11 mouse cellular contexts compared by ENCODE assay signal in the genomic region with DNA sequence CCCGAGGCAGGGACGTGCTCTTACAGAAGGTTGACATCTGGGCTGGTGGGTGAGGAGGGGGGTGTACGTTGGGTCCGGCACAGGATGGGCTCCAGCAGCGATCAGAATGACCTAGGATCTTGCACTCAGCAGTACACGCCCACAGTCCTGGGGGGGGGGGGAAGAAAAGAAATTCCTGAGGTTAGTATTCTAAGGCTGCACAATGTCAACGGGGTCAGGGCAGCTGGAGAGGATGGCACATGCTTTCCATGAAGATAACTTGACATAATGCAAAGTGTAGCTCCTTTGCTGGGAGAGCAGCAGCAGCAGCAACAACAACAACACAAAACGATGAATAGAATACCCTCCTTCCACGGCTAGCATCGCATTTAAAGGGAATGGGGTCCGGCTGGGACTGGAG. TPM values are rescaled to one million over a fixed set of nuclear protein-coding genes. Genes with fewer than 3 reads are reported as not detected.
DNase-seq lines count a peak whose midpoint lies in the region; ATAC-seq and TF ChIP-seq lines count a peak whose summit lies in the region.
"Had no signal": no experiment of that assay in that cellular context is flagged by ENCODE, and none has a peak within 500 bp of the region (broad histone marks: within the 10 kb centered on the region; RNA-seq: fewer than 3 reads in every experiment).

No protein-coding gene starts in this region.

- no peak for ATAC-seq in forebrain, embryonic 15.5 days (replicated peaks)
- ATAC-seq in limb, embryonic 13.5 days (ENCODE audit: low FRiP score, low read depth) = no peak
- no peak for ATAC-seq in neural tube, embryonic 12.5 days (ENCODE audit: low FRiP score, low read depth)

- no peak for TF ChIP-seq CTCF in thymus, adult 2 months (IDR thresholded peaks at IDR 0.05; ENCODE audit: borderline replicate concordance, control insufficient read depth, extremely low read depth, insufficient read depth, low read length, poor library complexity)

- no peak for TF ChIP-seq POLR2A in thymus, adult 2 months (IDR thresholded peaks at IDR 0.05; ENCODE audit: control insufficient read depth, extremely low read depth, insufficient read depth, low read length, poor library complexity)

- H3K27ac ChIP-seq in forebrain, embryonic 15.5 days (replicated peaks) = no peak overlapping the region
- no peak overlapping the region for H3K27ac ChIP-seq in limb, embryonic 13.5 days
- H3K27ac ChIP-seq in neural tube, embryonic 12.5 days = no peak overlapping the region
- no peak overlapping the region for H3K27ac ChIP-seq in thymus, adult 2 months (ENCODE audit: control insufficient read depth, insufficient read depth, low read length)
- H3K27ac ChIP-seq: lung, embryonic 15.5 days had no signal

- WGBS in forebrain, embryonic 15.5 days = 8% methylated on average over 11 of the region's 11 CpGs
- WGBS in limb, embryonic 13.5 days = 8% methylated on average over 11 of the region's 11 CpGs
- WGBS in neural tube, embryonic 12.5 days = under 1% methylated on average over 11 of the region's 11 CpGs
- 18% methylated on average over 11 of the region's 11 CpGs for WGBS in thymus, adult 2 months

- no peaks in the 10 kb centered on the region for H3K9me3 ChIP-seq in forebrain, embryonic 15.5 days
- H3K9me3 ChIP-seq in limb, embryonic 13.5 days = no peaks in the 10 kb centered on the region
- H3K9me3 ChIP-seq in neural tube, embryonic 12.5 days = no peaks in the 10 kb centered on the region
- H3K9me3 ChIP-seq: lung, embryonic 15.5 days had no signal

- H3K4me1 ChIP-seq in forebrain, embryonic 15.5 days = peaks cover 50% of the 10 kb centered on the region
- peaks cover 43% of the 10 kb centered on the region for H3K4me1 ChIP-seq in limb, embryonic 13.5 days
- H3K4me1 ChIP-seq in neural tube, embryonic 12.5 days = peaks cover 39% of the 10 kb centered on the region
- 0 out of 2 replicates have a peak, but pooled peaks cover 6% of the 10 kb centered on the region for H3K4me1 ChIP-seq in thymus, adult 2 months (replicated peaks; ENCODE audit: control insufficient read depth, insufficient read depth, low read length)

- peak overlapping the region; percentile 68 for H3K4me3 ChIP-seq in forebrain, embryonic 15.5 days
- H3K4me3 ChIP-seq in limb, embryonic 13.5 days = peak overlapping the region; percentile 45
- peak overlapping the region; percentile 57 for H3K4me3 ChIP-seq in neural tube, embryonic 12.5 days
- H3K4me3 ChIP-seq in thymus, adult 2 months (ENCODE audit: control insufficient read depth, insufficient read depth, low read length) = no peak overlapping the region
- H3K4me3 ChIP-seq: lung, embryonic 15.5 days had no signal

- peak overlapping the region; percentile 87 for H3K4me2 ChIP-seq in forebrain, embryonic 15.5 days (replicated peaks)
- H3K4me2 ChIP-seq in limb, embryonic 13.5 days (replicated peaks) = peak overlapping the region; percentile 78
- H3K4me2 ChIP-seq in neural tube, embryonic 12.5 days (replicated peaks) = peak overlapping the region; percentile 79

- H3K9ac ChIP-seq in forebrain, embryonic 15.5 days (replicated peaks) = peak overlapping the region; percentile 79
- H3K9ac ChIP-seq in limb, embryonic 13.5 days = no peak overlapping the region
- peak overlapping the region; percentile 73 for H3K9ac ChIP-seq in neural tube, embryonic 12.5 days
- H3K9ac ChIP-seq: lung, embryonic 15.5 days had no signal

- H3K27me3 ChIP-seq in forebrain, embryonic 15.5 days = no peaks in the 10 kb centered on the region
- peaks cover 81% of the 10 kb centered on the region for H3K27me3 ChIP-seq in limb, embryonic 13.5 days
- H3K27me3 ChIP-seq in neural tube, embryonic 12.5 days (replicated peaks) = peaks cover 54% of the 10 kb centered on the region
- peaks cover 17% of the 10 kb centered on the region; the same call in 1 of the 2 replicates for H3K27me3 ChIP-seq in thymus, adult 2 months (ENCODE audit: control insufficient read depth, insufficient read depth, low read length)

- H3K36me3 ChIP-seq in forebrain, embryonic 15.5 days = no peaks in the 10 kb centered on the region
- H3K36me3 ChIP-seq in limb, embryonic 13.5 days = no peaks in the 10 kb centered on the region
- H3K36me3 ChIP-seq in neural tube, embryonic 12.5 days = no peaks in the 10 kb centered on the region
- H3K36me3 ChIP-seq in thymus, adult 2 months (ENCODE audit: control insufficient read depth, insufficient read depth, low read length) = no peaks in the 10 kb centered on the region
- H3K36me3 ChIP-seq: lung, embryonic 15.5 days had no signal

- DNase-seq in embryo, embryonic 10 days (ENCODE audit: low spot score) = peak; percentile 13
- DNase-seq in embryo, embryonic 11 days = no peak
- no peak for DNase-seq in thymus, adult 2 months
- DNase-seq in lung, postnatal 14 days = no peak
- no peak for DNase-seq in frontal cortex, adult 2 months (ENCODE audit: extremely low spot score in 1 of 2, low spot score in 1 of 2)
- DNase-seq: cerebellum, postnatal 36 days; left cerebral cortex, postnatal 4 days had no signal

RNA-seq across cellular contexts. Expression of a gene that starts 3.5 kb away (rescaled TPM):
- polyA plus RNA-seq in forebrain, embryonic 15.5 days (2015; fragmentation: Nextera tagmentation; extraction: Ambion mirVana) = 55.7 and 58.0 TPM in 2 replicates
- polyA plus RNA-seq in limb, embryonic 13.5 days (2015; fragmentation: Nextera tagmentation; extraction: Ambion mirVana) = 4.8 TPM in 2 replicates
- polyA plus RNA-seq in neural tube, embryonic 12.5 days (2016; fragmentation: Nextera tagmentation; extraction: Ambion mirVana) = 40.6 and 43.8 TPM in 2 replicates
- polyA plus RNA-seq in thymus, adult 2 months (2012; rRNA removed) = 0.38 and 0.39 TPM in 2 replicates
- polyA plus RNA-seq in frontal cortex, adult 2 months (2012; rRNA removed) = 26.4 and 26.9 TPM in 2 replicates
